Mouse (Mus musculus): ENCODE data around the gene Lama5. TPM values are rescaled to one million over a fixed set of nuclear protein-coding genes. Genes with fewer than 3 reads are reported as not detected.
A peak's percentile ranks its signal among the peaks of the same experiment; 100 is the strongest.
"Not testable (repeated sequence)": the region's sequence is repeated elsewhere in the genome, so short reads cannot be mapped to it uniquely, and the experiment has no call there.

Lama5 gene
- polyA plus RNA-seq, 1 experiment from 2014 or later: 3.4 TPM

GRCm38 (mm10) chr2:180260610-180261480, 35.2 kb upstream of the Lama5 start:
- Histone ChIP-seq H3K4me2 (no peak overlapping the region), H3K9ac (no peak overlapping the region), H3K36me3 (ENCODE audit: poor library complexity, severe bottlenecking) (peaks cover 68% of the 10 kb centered on the region), H3K4me3 (no peak overlapping the region), H3K9me3 (replicated peaks) (no peaks in the 10 kb centered on the region), H3K27ac (no peak overlapping the region), H3K27me3 (no peaks in the 10 kb centered on the region), H3K4me1 (peaks cover 15% of the 10 kb centered on the region)
- ATAC-seq: no peak
- WGBS: 66% methylated on average over 8 of the region's 8 CpGs

- WGBS: 69% methylated on average over 17 of the region's 17 CpGs
- not testable (repeated sequence) for H3K4me3 ChIP-seq; ATAC-seq; H3K4me2 ChIP-seq; H3K9me3 ChIP-seq (replicated peaks); H3K27ac ChIP-seq; H3K9ac ChIP-seq; H3K27me3 ChIP-seq
- Histone ChIP-seq H3K36me3 (ENCODE audit: poor library complexity, severe bottlenecking) (peaks cover 65% of the 10 kb centered on the region), H3K4me1 (peaks cover 16% of the 10 kb centered on the region)
These were observed 34.4 kb upstream of the Lama5 start for GRCm38 (mm10) chr2:180259826-180260609.

DNA sequence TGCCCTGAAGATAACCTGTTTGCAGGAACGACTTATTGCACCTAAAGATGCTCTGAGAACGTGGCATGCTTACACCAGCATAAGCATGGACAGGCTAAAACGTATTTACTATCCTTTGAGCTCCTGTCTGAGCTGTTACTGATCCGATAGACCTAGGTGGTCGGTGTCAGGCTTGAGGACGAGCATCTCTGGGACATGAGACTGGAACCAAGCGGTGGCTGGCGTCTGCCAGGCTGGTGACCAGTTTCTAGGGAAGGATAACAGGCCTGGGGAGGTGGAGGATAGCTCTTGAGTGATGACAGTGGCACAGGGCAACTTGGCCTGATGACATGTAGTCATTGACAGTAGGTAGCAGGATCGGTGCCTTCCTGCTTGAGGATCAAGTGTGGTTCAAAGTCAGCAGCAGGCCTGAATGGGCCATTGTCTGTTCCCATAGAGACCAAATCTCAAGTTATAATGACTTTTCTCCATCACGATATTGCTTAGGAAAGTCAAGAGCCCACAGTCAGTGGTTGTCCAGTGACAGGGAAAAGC, 33.4 kb upstream of the Lama5 start:
- H3K9ac ChIP-seq; H3K27ac ChIP-seq; H3K4me3 ChIP-seq; H3K27me3 ChIP-seq; ATAC-seq; H3K4me2 ChIP-seq; H3K9me3 ChIP-seq (replicated peaks): not testable (repeated sequence)
- WGBS: 75% methylated on average over 10 of the region's 10 CpGs
- peaks cover 56% of the 10 kb centered on the region for H3K36me3 ChIP-seq (ENCODE audit: poor library complexity, severe bottlenecking)
- peaks cover 16% of the 10 kb centered on the region for H3K4me1 ChIP-seq

DNA sequence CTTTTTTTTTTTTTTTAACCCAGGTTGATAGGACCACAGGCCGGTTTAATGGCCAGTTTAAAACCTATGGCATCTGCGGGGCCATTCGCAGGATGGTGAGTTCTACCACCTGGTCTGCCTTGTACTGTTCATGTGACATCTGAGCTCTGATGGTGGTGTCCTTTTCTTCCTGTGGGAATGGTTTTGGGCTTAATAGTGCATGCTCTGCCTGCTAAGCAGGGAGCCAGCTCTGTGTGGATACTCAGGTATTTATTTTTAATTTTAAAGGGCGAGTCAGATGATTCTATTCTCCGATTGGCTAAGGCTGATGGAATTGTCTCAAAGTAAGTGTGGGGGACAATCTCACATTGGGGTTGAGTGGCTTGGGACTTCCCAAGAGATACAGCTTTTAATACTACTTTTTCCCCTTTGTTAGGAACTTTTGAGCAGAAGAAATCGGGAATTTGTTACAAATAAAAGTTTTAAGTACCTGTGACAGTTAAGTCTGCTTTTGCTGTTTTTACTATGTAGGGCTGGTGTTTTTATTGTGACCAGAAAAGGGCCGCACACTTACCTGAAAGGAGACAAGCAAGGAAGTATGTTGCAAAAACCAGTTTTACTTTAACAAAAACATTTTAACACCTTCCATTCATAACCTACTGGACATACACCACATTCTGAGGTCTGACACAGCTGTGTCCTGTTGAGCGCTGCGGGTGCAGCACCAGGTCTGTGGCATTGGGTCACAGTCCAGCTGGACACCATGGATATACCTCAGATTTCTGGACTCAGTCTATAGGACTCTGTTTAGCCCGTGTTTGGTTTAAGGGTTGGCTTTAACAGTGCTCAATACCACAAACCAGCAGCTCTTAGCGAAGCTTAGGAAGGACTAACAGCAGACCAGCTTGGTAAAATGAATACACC, 32.6 kb upstream of the Lama5 start:
- 53% methylated on average over 11 of the region's 11 CpGs for WGBS
- no peak for ATAC-seq

GRCm38 (mm10) chr2:180257001-180257521, 31.4 kb upstream of the Lama5 start, which contains the start of gene Rps21:
Gene Rps21 (plus strand): TSS chr2:180257377.
- Histone ChIP-seq H3K9ac (peak within 1 kb of the TSS; percentile 96), H3K4me2 (peak within 1 kb of the TSS; percentile 92), H3K4me3 (peak within 1 kb of the TSS; percentile 90), H3K9me3 (replicated peaks) (no peaks in the 10 kb centered on the region), H3K4me1 (peaks cover 16% of the 10 kb centered on the region), H3K27ac (peak within 1 kb of the TSS; percentile 93), H3K27me3 (no peaks in the 10 kb centered on the region), H3K36me3 (ENCODE audit: poor library complexity, severe bottlenecking) (peaks cover 38% of the 10 kb centered on the region)
- 0% methylated on average over 37 of the region's 38 CpGs for WGBS
- ATAC-seq: peak; percentile 97

More for the DNA sequence above, 32.6 kb upstream of the Lama5 start:
- Histone ChIP-seq H3K4me1 (peaks cover 16% of the 10 kb centered on the region), H3K4me3 (peak overlapping the region; percentile 90), H3K9me3 (replicated peaks) (no peaks in the 10 kb centered on the region), H3K9ac (peak overlapping the region; percentile 96), H3K36me3 (ENCODE audit: poor library complexity, severe bottlenecking) (peaks cover 49% of the 10 kb centered on the region), H3K27ac (no peak overlapping the region; the same call in 1 of the 2 replicates), H3K4me2 (peak overlapping the region; percentile 92), H3K27me3 (no peaks in the 10 kb centered on the region)

DNA sequence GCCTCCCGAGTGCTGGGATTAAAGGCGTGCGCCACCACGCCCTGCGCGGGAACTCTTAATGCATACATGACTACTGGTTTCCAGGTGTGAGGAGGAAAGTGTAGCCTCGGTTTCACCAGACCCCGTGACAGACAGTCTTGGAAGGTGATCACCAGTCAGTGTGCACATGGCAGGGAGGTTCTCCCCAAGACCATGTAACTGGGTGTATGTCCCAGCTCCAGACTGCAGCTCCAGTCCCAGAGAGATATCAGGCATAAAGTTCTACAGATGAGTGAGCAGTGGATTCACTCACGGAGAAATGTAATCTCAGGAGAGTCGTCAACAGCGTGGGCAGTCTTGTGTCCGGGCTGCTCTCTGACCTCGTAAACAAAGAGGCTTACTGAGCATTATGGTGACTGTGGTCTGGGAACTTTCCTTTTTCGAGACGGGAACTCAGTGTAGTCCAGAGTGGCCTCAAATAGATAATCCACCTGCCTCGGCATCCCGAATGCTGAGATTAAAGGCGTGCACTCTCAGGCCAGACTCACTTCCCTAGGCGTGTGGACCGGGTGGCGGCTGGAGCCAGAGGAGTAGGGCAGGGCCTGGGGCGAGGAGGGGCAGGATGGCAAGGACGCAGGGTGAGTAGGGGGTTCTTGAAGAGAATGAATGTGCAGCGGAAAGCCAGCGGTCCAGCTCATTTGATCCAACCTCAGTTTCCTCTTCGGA, 30.8 kb upstream of the Lama5 start:
- Histone ChIP-seq H3K4me1 (peaks cover 16% of the 10 kb centered on the region), H3K36me3 (ENCODE audit: poor library complexity, severe bottlenecking) (peaks cover 32% of the 10 kb centered on the region), H3K27ac (peak overlapping the region; percentile 93), H3K27me3 (no peaks in the 10 kb centered on the region), H3K4me3 (peak overlapping the region; percentile 90), H3K9me3 (replicated peaks) (no peaks in the 10 kb centered on the region), H3K9ac (peak overlapping the region; percentile 85), H3K4me2 (peak overlapping the region; percentile 86)
- WGBS: 27% methylated on average over 26 of the region's 26 CpGs
- peak; percentile 65 for ATAC-seq

DNA sequence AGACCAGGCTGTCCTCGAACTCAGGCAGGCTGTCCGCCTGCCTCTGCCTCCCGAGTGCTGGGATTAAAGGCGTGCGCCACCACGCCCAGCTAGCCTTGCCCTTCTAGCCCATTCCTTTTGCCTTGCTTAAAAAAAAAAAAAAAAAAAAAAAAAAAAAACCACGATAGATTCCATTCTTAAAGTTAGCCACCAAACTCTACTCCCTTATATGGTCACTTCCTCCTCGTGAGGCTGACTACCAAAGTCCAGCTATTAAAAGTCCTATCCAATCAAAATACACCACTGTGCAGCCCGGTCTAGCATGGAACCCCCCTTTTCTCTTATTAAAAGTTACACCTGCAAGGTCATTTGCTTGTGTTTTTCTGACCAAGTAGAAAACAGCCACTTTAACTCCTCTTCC, 30.0 kb upstream of the Lama5 start:
- Histone ChIP-seq H3K36me3 (ENCODE audit: poor library complexity, severe bottlenecking) (peaks cover 24% of the 10 kb centered on the region), H3K4me3 (no peak overlapping the region), H3K27me3 (no peaks in the 10 kb centered on the region), H3K27ac (no peak overlapping the region; the same call in 1 of the 2 replicates), H3K9me3 (replicated peaks) (no peaks in the 10 kb centered on the region), H3K9ac (no peak overlapping the region), H3K4me2 (peak overlapping the region; percentile 86), H3K4me1 (peaks cover 16% of the 10 kb centered on the region)
- no peak for ATAC-seq
- WGBS: 89% methylated on average over 9 of the region's 9 CpGs

DNA sequence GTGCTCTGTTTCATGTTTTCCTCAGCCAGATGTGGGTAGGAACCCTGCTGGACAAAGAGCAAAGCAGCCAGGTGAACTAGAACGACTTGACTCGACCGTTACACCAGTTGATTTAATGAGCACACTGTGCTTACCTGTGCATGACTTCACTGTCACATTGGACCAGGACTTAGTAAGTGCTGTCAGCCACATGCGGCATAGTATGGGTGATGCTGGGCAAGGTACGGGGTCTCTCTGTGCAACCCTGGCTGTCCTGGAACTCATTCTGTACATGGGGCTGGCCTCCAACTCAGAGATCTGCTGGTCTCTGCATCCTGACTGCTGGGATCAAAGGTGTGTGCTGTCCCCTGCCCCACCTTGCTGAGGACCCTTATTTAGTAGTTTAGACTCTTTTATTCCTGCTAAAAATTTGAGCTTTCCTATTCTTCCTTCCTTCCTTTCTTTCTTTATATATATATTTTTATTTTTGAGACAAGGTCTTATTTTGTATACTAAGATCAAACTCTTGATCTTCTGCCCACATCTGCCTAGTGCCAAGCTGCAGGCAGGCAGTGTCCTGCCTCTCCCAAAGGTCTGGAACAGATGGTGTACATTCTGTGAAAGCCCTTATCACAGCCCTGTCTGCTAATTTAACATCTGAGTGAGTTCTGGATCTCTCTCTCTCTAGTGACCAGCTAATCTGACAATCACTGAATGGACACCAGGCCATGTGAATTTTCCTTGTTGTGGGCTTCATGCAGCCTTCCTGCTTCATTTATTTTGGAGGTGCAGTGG, 29.0 kb upstream of the Lama5 start:
- no peaks in the 10 kb centered on the region for H3K27me3 ChIP-seq
- no peak overlapping the region; the same call in 1 of the 2 replicates for H3K27ac ChIP-seq
- H3K4me1 ChIP-seq: peaks cover 16% of the 10 kb centered on the region
- H3K9ac ChIP-seq: no peak overlapping the region
- H3K4me2 ChIP-seq: no peak overlapping the region
- H3K36me3 ChIP-seq (ENCODE audit: poor library complexity, severe bottlenecking): peaks cover 13% of the 10 kb centered on the region
- no peak overlapping the region for H3K4me3 ChIP-seq
- no peaks in the 10 kb centered on the region for H3K9me3 ChIP-seq (replicated peaks)
- WGBS: 97% methylated on average over 5 of the region's 5 CpGs
- ATAC-seq: no peak

GRCm38 (mm10) chr2:180251838-180252237, 26.2 kb upstream of the Lama5 start:
- Histone ChIP-seq H3K4me2 (no peak overlapping the region), H3K36me3 (ENCODE audit: poor library complexity, severe bottlenecking) (no peaks in the 10 kb centered on the region)
- ATAC-seq: peak; percentile 16; the same call in 1 of the 2 replicates

GRCm38 (mm10) chr2:180250930-180251611, 25.4 kb upstream of the Lama5 start:
- H3K36me3 ChIP-seq (ENCODE audit: poor library complexity, severe bottlenecking): no peaks in the 10 kb centered on the region
- peaks cover 4% of the 10 kb centered on the region for H3K4me1 ChIP-seq
- H3K9me3 ChIP-seq (replicated peaks): no peaks in the 10 kb centered on the region
- no peak overlapping the region; the same call in 1 of the 2 replicates for H3K27ac ChIP-seq
- ATAC-seq: peak; percentile 89
- WGBS: 33% methylated on average over 11 of the region's 11 CpGs
- no peak overlapping the region for H3K9ac ChIP-seq
- no peaks in the 10 kb centered on the region for H3K27me3 ChIP-seq
- H3K4me2 ChIP-seq: no peak overlapping the region
- no peak overlapping the region for H3K4me3 ChIP-seq

More at GRCm38 (mm10) chr2:180251838-180252237, 26.2 kb upstream of the Lama5 start:
- Histone ChIP-seq H3K27ac (no peak overlapping the region), H3K4me3 (no peak overlapping the region), H3K4me1 (peaks cover 8% of the 10 kb centered on the region), H3K9me3 (replicated peaks) (no peaks in the 10 kb centered on the region), H3K27me3 (no peaks in the 10 kb centered on the region), H3K9ac (no peak overlapping the region)
- 47% methylated on average over 3 of the region's 3 CpGs for WGBS

Measured in forebrain, embryonic 13.5 days (tissue).